Comparison of ENCODE assay signal across 8 mouse cellular contexts in genomic region chr1:64691581-64691980, GRCm38 (mm10). TPM values are rescaled to one million over a fixed set of nuclear protein-coding genes. Genes with fewer than 3 reads are reported as not detected.
DNase-seq lines count a peak whose midpoint lies in the region; ATAC-seq lines count a peak whose summit lies in the region.

No protein-coding gene starts in this region.

- 2% methylated on average over 9 of the region's 9 CpGs for WGBS in kidney, embryonic 16.5 days
- 1% methylated on average over 9 of the region's 9 CpGs for WGBS in hindbrain, embryonic 12.5 days
- WGBS in midbrain, embryonic 14.5 days, result 1% methylated on average over 9 of the region's 9 CpGs

- no peak for ATAC-seq in kidney, embryonic 16.5 days (ENCODE audit: low FRiP score, low TSS enrichment)
- ATAC-seq in hindbrain, embryonic 12.5 days (ENCODE audit: low FRiP score), result no peak
- ATAC-seq in midbrain, embryonic 14.5 days (ENCODE audit: low FRiP score, low TSS enrichment), result no peak

- no peak overlapping the region for H3K27ac ChIP-seq in kidney, embryonic 16.5 days (ENCODE audit: low read length)
- peak overlapping the region; percentile 60; the same call in 1 of the 2 replicates for H3K27ac ChIP-seq in hindbrain, embryonic 12.5 days
- H3K27ac ChIP-seq in midbrain, embryonic 14.5 days (replicated peaks; ENCODE audit: low read depth, low read length), result 0 out of 2 replicates have a peak overlapping the region, but pooled peaks have one; percentile 88

- no peaks in the 10 kb centered on the region for H3K9me3 ChIP-seq in kidney, embryonic 16.5 days (ENCODE audit: low read length)
- no peaks in the 10 kb centered on the region for H3K9me3 ChIP-seq in hindbrain, embryonic 12.5 days (replicated peaks)
- no peaks in the 10 kb centered on the region for H3K9me3 ChIP-seq in midbrain, embryonic 14.5 days (ENCODE audit: control insufficient read depth, low read length)

- H3K36me3 ChIP-seq in kidney, embryonic 16.5 days (ENCODE audit: insufficient read depth, low read length), result no peaks in the 10 kb centered on the region
- H3K36me3 ChIP-seq in hindbrain, embryonic 12.5 days, result no peaks in the 10 kb centered on the region
- no peaks in the 10 kb centered on the region for H3K36me3 ChIP-seq in midbrain, embryonic 14.5 days (ENCODE audit: control insufficient read depth, insufficient read depth, low read length)

- no peaks in the 10 kb centered on the region for H3K27me3 ChIP-seq in kidney, embryonic 16.5 days (ENCODE audit: insufficient read depth, low read length)
- no peaks in the 10 kb centered on the region for H3K27me3 ChIP-seq in hindbrain, embryonic 12.5 days
- no peaks in the 10 kb centered on the region for H3K27me3 ChIP-seq in midbrain, embryonic 14.5 days (ENCODE audit: control insufficient read depth, insufficient read depth, low read length)

- peak overlapping the region; percentile 84 for H3K4me3 ChIP-seq in kidney, embryonic 16.5 days (ENCODE audit: low read length)
- H3K4me3 ChIP-seq in hindbrain, embryonic 12.5 days, result peak overlapping the region; percentile 92
- H3K4me3 ChIP-seq in midbrain, embryonic 14.5 days (replicated peaks; ENCODE audit: low read depth, low read length), result peak overlapping the region; percentile 91

- H3K9ac ChIP-seq in kidney, embryonic 16.5 days (replicated peaks; ENCODE audit: low read length), result peak overlapping the region; percentile 88
- H3K9ac ChIP-seq in hindbrain, embryonic 12.5 days, result peak overlapping the region; percentile 92
- peak overlapping the region; percentile 79 for H3K9ac ChIP-seq in midbrain, embryonic 14.5 days (replicated peaks; ENCODE audit: low read length)

- no peak for DNase-seq in kidney, adult 11 months
- peak; percentile 41 for DNase-seq in R1 (ENCODE audit: low read depth, low spot score)
- DNase-seq in midbrain, embryonic 14.5 days, result no peak
- DNase-seq in left cerebral cortex, adult 18-20 months (ENCODE audit: low spot score in 2 of 2), result no peak
- no peak for DNase-seq in cerebellum, postnatal 4 days (ENCODE audit: low spot score in 2 of 2)
- no peak for DNase-seq in urinary bladder, postnatal 36 days (ENCODE audit: low spot score in 2 of 2)

- H3K4me2 ChIP-seq in kidney, embryonic 16.5 days (replicated peaks; ENCODE audit: low read depth, low read length), result peak overlapping the region; percentile 65
- peak overlapping the region; percentile 87 for H3K4me2 ChIP-seq in hindbrain, embryonic 12.5 days (replicated peaks)
- peak overlapping the region; percentile 89 for H3K4me2 ChIP-seq in midbrain, embryonic 14.5 days (ENCODE audit: low read length)

- H3K4me1 ChIP-seq in kidney, embryonic 16.5 days (ENCODE audit: insufficient read depth, low read length), result peaks cover 25% of the 10 kb centered on the region
- H3K4me1 ChIP-seq in hindbrain, embryonic 12.5 days, result peaks cover 38% of the 10 kb centered on the region
- H3K4me1 ChIP-seq in midbrain, embryonic 14.5 days (ENCODE audit: control insufficient read depth, insufficient read depth, low read length), result peaks cover 26% of the 10 kb centered on the region

RNA-seq across cellular contexts. Expression of gene Ccnyl1, which starts 1.3 kb away (rescaled TPM):
- 4.1 and 5.0 TPM in 2 replicates for polyA plus RNA-seq in kidney, embryonic 16.5 days (2015; fragmentation: Nextera tagmentation; extraction: Ambion mirVana)
- 7.6 and 7.8 TPM in 2 replicates for polyA plus RNA-seq in hindbrain, embryonic 12.5 days (2016; fragmentation: Nextera tagmentation; extraction: Ambion mirVana)
- polyA plus RNA-seq in midbrain, embryonic 14.5 days (2014; fragmentation: Nextera tagmentation; extraction: Ambion mirVana), result 6.1 and 9.4 TPM in 2 replicates
- total RNA-seq in left cerebral cortex, adult 18-20 months (2021), result 10 to 100 TPM; 20.5 to 22.0 TPM

RNA-seq across cellular contexts. Expression of gene Fzd5, which starts 46.0 kb away (rescaled TPM):
- 2.1 and 2.4 TPM in 2 replicates for polyA plus RNA-seq in kidney, embryonic 16.5 days (2015; fragmentation: Nextera tagmentation; extraction: Ambion mirVana)
- 0.48 and 0.56 TPM in 2 replicates for polyA plus RNA-seq in hindbrain, embryonic 12.5 days (2016; fragmentation: Nextera tagmentation; extraction: Ambion mirVana)
- 0.16 and 0.30 TPM in 2 replicates for polyA plus RNA-seq in midbrain, embryonic 14.5 days (2014; fragmentation: Nextera tagmentation; extraction: Ambion mirVana)
- total RNA-seq in left cerebral cortex, adult 18-20 months (2021), result 1 to 10 TPM; 1.4 to 1.8 TPM
